Mouse (Mus musculus): ENCODE measurements around the gene Ehd1.

Ehd1 gene

DNA sequence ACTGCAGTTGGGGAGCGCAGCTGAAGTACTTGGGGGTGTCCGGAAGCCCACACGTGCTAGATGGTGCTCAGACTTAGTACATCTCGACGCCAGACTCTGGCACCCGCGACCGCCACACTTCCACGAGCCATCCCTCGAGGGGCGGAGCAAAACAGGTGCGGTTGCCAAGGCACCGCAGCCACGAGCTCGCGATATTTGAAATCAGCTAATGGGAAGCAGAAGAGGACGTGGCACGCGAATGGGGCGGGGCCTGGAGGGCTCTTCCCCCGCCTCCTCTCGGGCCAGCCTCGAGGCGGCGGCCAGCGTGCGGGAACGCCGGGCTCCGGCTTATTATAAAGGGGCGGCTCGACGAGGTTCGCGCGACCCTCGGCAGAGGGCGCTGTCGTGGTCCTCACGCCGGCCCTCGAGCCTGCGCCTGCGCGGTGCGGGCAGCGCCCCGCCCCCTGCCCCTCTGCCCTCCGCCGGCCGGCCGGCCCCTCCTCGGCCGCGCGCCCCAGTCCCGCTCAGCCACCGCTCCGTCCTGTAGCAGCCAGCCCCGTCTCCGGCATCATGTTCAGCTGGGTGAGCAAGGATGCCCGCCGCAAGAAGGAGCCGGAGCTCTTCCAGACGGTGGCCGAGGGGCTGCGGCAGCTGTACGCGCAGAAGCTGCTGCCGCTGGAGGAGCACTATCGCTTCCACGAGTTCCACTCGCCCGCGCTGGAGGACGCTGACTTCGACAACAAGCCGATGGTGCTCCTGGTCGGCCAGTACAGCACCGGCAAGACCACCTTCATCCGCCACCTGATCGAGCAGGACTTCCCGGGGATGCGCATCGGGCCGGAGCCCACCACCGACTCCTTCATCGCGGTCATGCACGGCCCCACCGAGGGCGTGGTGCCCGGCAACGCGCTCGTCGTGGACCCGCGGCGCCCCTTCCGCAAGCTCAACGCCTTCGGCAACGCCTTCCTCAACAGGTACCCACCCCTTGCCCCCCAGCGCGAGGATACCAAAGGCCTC is at the start of gene Ehd1:
Ehd1 (plus strand) TSS at position 300 of the 996 bp plus-strand sequence.
- DNase-seq (ENCODE audit: low read depth, low spot score), result peak; percentile 98

DNA sequence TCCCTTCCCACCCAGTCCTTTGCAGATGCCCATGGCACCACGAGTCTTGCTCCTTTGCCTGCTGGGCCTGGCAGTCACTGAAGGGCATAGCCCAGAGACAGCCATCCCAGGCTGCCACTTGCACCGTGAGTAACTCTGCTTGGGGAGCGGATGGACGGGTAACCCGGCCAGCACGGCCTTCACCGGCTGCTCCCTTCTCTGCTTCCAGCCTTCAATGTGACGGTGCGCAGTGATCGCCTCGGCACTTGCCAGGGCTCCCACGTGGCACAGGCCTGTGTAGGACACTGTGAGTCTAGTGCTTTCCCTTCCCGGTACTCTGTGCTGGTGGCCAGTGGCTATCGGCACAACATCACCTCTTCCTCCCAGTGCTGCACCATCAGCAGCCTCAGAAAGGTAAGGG is 49.8 kb upstream of the Ehd1 start:
- no peak for DNase-seq (ENCODE audit: low read depth, low spot score)

DNA sequence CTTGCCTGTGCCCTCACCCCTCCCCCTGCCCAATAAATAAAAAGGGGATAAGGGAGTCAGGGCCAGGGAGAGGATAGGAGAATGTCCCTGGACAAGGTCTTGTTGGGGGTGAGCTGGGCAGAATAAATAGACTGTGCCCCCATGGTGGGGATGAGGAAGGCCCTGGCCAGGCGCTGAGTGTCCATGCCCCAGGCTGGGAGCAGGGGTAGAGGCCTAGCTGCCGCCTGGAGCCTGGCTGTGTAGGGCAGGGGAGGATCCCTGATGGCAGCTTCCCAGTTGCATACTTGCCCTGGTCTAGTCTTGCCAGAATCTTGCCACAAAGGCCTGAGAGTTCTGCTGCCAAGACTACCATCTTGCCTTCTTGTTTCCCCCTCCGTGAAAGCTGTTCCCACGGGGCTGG is 48.7 kb upstream of the Ehd1 start:
- DNase-seq (ENCODE audit: low read depth, low spot score), result no peak

DNA sequence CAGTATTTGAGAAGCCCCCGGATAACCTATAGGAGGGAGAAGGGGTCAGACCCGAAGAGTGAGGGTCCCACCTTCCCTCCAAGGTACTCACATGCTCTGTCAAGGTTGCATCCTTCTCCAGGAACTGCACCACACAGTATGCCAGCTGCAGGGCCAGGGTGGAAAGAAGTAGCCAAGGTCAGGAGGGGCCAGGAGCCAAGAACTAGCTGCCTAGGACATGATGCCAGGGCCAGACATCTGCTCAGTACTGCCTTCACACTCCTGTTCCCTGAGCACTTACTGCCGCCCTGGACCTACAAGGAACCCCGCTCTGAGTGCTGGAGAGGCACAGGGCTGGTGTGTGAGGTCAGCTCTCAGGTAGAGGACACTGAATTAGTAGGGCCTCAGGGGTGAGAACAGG is 46.1 kb upstream of the Ehd1 start:
- no peak for DNase-seq (ENCODE audit: low read depth, low spot score)

DNA sequence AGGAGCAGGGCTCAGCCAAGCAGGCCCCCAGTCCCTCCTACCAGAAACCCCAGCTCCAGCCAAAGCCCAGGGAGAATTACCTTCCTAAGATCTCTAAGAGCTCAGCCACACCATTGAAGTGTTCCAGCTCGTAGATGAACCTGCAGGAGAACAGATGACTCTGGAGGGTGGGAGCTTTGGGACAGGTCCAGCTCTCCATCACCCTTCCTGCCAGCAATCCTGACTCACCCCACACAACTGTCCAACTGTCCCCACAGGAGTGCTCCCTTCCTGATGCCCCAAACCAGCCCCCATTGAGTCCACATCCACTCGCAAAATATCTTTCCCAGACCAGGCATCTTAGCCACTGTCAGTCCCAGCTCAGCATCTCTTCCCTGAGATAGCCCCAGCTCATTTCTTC is 45.5 kb upstream of the Ehd1 start:
- no peak for DNase-seq (ENCODE audit: low read depth, low spot score)

DNA sequence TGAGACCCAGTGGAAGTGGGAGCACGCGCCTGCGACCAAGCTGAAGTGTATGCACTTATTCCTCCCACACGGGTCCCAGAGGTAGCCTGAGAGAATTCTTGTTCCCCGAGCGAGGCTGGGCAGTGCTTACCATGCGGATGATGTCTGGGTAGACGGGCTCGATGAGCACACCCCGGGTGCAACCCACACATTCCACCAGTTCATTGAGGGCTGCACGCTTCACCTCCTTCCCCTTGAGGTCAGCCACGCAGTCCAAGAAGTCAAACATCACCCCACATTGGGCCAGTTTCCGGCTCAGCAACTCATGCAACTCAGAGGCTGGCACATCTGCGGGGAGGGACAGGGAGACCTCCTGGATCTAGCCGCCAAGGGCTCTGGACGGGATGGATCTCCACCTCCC is 42.9 kb upstream of the Ehd1 start:
- no peak for DNase-seq (ENCODE audit: low read depth, low spot score)

DNA sequence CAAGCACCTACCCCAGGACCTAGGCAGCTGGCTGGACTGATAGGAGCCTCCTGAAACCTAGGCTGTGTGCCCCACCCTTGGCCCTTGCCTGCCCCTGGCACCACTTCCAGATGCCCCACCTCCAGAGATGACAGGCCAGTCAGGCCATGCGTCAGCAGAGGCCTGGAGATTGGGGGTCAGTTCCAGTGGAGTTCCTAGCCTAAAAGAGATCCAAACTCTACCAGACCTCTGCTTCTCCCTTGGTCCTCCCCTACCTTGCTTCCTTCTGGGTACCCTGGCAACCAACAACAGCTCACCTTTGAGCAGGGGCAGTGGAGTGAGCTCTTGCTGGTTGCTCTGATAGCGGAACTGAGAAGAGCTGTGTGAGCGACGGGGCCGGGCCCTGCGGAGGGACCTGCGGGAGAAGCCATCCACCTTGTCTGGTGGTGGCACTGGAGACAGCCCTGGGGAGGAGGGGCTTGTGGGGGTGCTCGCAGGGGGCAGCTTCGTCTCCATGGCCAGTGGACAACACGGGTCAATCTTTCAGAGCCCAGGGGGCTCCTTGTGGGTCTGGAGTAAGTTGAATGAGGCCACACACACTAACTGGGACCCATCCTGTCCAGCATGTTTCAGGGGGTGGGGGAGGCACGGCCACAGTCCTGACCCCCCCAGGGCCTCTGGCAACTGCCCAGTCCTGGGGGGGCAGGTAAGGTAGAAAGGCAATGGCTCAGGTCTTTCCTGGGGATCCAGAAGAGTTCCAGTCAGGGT is 42.0 kb upstream of the Ehd1 start:
- DNase-seq (ENCODE audit: low read depth, low spot score), result no peak

DNA sequence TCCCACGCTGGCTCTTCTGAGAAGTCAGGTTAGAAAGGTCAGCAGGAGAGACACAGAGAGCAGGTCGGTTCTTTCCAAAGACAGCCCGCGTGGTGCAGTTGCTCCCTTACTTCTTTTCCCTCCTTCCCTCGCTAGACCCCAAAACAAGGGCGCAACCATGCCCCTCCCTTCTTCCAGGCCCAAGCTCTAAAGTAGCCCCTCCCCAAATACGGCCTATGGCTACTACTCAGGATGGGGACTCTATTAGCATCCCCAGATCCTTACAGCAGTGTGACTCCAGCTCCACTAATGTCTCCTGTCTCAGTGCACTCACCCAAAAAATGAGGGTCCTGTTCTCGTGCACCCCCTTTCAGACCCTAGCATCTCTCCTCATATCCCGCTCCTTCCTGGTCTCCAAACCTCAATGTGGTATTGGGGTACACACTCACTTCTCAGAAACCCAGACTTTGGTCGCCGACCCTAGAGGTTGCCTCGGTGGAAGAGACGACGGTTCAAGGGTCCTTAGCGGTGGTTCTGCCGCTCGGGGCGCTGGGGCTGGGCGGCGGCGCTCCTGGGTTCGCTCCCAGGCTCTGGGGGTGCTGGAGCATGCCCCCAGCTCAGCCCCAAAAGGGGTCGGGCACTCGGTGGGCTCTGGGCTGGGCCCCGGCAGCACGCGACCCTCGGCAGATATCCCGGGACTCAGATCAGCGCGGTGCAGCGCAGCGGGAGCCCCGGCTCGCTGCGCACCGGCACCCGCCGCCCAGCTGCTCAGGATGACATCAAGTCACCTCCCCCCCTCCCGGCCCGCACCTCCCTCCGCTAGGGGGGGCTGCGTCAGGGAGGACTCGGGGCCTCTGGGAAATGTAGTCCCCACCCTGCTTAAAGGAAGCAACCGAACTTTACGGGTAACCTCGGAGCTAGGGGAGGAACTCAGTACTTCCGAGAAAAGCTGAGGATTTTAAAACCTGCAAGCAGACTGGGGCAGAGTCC is 41.2 kb upstream of the Ehd1 start, which contains the start of gene Ppp2r5b:
Ppp2r5b (minus strand) TSS at position 789 of the 969 bp plus-strand sequence.
- peak; percentile 95 for DNase-seq (ENCODE audit: low read depth, low spot score)

DNA sequence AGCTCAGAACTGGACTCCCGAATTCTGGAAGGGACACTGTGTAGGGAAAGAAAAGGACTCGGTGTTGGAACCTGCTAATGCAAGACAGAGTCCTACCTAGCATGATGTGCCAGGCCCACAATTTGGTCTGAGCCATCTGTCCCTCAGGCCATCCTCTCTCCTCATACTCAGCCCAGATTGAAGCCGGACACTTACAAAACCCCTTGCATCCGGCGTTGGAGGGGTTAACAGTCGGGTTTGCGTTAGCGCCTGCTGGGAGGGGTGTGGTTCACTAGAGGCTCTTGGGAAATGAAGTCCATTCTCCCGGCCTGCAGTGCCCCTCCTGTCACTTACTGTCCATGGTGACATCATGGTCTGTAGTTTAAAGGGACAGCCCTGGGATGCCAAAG is 40.5 kb upstream of the Ehd1 start:
- DNase-seq (ENCODE audit: low read depth, low spot score), result peak; percentile 87

DNA sequence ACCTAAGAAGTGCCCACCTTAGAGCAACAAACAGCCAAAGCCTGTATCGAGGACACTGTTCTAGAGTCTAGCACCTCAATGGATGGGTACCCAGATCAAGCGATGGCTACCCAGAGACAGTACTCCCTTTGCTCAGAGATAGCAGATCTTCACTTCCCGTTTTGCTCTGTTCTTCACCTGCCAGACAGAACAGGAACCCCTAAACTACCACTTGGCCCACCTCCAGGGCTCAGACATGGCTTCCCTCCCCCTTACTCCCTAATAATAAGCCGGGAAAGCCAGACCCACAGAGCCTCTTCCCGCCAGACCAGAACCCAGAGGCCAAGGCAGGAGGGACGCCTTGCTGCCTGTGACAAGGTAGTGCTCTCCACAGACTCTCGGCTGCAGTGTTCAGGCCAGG is 39.7 kb upstream of the Ehd1 start:
- no peak for DNase-seq (ENCODE audit: low read depth, low spot score)

DNA sequence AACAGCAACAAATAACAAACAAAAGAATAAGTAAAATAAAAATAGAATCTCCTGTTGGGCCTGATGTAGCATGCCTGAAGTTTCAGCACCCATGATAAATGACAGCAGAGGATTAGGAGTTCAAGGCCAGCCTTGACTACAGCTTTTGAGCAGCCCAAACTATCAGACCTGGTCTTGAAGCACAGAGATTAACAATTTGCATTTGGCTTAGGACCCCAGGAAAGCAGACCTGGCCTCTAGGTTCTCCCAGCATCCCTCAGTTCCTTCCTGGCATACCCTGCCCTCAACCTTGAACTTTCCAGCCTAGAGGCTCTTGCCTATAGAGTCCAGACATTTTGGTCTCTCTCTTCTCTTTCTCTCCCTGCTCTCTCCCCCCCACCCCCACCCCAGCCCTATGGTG is 37.8 kb upstream of the Ehd1 start:
- no peak for DNase-seq (ENCODE audit: low read depth, low spot score)

DNA sequence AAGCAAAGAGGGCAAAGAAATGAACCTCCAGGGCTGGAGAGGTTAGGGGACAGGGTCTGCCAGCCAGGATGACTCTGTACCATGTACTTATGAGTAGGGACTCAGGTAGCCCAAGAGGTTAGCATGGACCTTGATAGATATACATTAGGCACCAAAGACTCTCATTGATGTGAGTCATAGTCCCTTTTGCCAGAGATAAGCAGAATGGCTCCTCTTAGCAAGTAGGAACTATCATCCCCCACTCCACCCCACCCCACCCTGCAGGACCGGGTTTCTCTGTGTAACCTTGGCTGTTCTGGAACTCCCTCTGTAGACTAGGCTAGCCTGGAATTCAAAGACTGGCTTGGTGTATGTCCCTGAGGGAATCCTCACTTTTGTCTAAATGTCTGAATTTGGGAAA is 36.4 kb upstream of the Ehd1 start:
- no peak for DNase-seq (ENCODE audit: low read depth, low spot score)

DNA sequence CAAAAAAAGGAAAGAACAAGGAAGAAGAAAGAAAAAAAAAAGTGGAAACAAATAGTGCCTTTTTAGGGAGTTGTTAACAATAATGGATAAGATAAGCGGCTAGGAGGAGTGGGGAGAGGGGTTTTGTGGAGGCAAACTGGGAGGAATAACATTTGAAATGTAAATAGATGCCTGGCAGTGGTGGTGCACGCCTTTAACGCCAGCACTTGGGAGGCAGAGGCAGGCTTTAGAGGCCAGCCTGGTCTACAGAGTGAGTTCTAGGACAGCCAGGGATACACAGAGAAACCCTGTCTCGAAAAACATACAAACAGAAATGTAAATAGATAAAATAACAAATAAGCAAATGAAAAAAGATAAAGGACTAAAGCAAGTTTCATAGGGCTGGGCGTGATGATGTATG is 35.8 kb upstream of the Ehd1 start:
- no peak for DNase-seq (ENCODE audit: low read depth, low spot score)

DNA sequence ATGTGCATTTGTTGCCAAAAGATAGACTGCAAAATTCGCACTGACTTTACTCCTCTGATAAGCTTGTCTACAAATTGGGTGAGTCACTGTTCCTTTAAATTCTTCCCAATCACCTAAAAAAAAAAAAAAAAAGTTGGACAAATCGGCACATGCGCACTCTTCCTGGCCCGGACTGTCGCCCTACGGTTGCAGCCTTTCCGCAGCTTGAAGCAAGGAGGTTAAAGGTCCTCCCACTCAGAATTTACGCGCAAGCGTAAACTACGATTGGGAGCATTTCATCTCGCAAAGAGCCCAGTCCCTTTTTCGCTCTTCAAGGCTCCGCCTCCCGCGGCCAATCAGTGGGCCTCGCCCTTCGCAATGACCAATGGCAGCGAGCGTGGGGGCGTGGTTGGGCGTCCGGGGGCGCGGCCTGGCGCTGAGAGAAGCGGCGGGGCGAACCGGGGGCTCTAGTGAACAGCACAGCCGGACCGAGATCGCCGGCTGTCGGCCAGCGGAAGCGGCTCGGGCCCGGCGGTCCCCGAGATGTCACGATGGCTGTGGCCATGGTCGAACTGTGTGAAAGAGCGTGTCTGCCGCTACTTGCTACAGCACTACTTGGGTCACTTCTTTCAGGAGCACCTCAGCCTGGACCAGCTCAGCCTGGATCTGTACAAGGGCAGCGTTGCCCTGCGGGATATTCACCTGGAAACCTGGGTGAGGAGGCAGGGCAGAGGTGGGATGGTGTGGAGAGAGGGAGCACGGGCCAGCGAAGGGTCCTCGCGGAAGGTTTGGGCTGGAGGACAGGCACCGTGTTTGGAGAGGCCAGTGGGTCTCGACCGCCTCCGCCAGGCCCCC is 35.0 kb upstream of the Ehd1 start, which contains the start of gene Atg2a:
Atg2a (plus strand) TSS at position 395 of the 834 bp plus-strand sequence.
- DNase-seq (ENCODE audit: low read depth, low spot score), result peak; percentile 98

DNA sequence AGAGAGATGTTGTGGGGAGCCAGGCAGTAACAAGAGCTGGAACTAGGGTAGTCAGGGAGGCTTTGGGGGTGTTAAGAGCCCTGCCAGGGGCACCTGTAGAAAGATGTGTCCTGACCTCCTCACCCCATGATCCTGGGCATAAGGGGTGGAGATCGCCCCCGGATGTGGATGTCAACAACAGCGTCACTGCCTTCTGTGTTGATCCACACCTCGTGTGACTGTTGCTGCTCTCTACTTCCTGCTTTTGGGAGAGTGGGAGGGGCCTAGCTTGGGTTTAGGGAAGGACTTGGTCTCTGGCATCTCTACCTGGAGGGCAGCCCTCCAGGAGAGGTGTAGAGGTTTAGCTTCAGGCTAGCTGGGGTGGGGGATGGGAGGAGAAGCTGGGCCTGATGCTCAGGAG is 34.2 kb upstream of the Ehd1 start:
- DNase-seq (ENCODE audit: low read depth, low spot score), result peak; percentile 86

DNA sequence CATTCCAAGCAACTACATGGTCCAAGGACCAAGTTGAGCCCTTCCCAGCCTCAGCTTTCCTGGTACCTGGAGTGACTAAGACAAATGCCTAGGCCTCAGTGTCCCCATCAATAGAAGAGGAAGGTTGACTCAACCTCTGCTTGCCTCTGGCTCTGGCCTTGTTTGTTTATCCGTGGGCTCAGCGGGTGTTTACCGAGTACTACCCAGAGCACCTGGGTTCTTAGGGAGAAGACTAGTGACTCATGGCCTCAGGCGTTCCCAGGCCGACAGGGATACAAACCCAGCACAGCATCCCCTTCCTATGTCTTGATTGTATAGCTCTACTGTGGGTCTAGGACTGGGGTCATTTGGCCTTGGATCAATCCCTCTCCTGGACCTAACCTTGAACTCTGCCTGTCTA is 33.3 kb upstream of the Ehd1 start:
- DNase-seq (ENCODE audit: low read depth, low spot score), result no peak

DNA sequence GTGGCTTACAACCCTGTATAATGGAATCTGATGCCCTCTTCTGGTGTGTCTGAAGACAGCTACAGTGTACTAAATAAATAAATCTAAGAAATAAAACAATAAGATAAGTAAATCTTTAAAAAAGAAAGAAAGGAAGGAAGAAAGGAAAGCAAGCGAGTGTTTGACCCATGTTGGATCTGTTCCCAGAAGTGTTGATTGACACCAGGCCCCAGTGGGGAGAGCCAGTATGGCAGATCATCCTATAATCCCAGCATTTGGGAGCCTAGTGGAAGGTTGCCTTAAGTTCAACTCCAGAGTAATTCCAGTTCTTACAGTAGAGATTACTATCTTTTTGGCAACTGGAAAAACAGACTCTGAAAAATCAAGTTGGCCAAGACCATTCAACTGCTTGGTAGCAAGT is 30.7 kb upstream of the Ehd1 start:
- DNase-seq (ENCODE audit: low read depth, low spot score), result no peak

DNA sequence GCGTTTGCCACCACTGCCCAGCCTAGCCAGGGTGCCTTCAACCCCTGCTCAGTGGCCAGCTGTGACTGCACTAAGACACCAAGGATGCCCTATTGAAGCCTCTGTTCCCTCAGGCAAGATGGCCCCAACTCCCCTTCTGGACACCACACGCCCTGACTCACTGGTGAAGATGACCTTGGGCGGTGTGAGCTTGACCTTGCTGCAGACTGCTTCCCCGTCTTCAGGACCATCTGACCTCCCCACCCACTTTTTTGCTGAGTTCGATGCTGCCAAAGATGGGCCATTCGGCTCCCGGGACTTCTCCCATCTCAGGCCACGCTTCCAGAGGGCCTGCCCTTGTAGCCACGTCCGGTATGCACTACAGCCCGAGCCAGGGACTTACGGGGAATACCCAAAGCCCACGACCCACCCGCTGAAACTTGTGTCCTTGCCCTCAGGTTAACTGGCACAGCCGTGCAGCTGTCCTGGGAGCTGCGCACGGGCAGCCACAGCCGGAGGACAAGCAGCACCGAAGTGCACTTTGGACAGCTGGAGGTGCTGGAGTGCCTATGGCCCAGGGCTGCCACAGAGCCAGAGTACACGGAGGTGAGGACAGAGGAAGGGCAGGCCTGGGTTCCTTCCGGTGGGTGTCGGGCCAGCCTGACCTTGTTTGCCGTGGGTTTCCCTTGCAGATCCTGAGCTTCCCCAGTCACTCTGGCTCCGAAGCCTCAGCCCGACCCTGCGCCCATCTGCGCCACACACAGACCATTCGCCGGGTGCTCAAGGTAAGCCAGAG is 28.8 kb upstream of the Ehd1 start:
- DNase-seq (ENCODE audit: low read depth, low spot score), result no peak

DNA sequence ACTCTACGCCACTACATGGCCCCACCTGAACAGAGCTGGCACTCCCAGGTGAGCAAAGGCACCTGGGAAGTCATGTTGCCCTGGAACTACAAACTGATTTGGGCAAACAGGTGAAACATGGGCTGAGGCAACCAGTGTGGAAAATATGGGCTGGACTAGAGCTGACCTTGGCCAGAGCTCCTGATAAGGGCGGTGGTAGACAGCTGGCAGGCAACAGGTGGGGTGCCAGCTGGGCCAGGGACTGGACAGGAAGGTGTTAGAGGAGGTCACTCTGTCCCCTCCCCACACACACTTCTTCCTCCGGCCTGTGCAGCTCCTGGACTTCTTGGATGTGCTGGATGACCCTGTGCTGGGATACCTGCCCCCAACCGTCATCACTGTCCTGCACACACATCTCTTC is 23.5 kb upstream of the Ehd1 start:
- DNase-seq (ENCODE audit: low read depth, low spot score), result no peak

DNA sequence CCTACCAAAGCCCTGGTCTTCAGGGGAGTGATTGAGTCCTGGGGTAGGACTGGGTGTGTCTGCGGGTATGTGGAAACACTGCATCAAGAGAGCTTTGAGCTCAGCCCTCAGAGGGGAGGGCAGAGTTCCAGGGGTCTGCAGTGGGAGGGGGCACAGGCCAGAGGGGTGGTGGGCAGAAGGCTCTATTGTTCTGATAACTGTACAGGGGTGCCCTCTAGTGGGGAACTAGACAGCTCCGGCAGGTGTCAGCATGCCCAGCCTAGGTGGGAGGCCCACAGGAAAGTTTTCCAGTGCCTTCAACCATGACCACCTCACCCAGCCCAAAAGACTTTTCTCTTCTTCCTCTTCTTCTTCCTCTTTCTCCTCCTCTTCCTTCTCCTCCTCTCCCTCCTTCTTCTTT is 16.1 kb upstream of the Ehd1 start:
- peak; percentile 68 for DNase-seq (ENCODE audit: low read depth, low spot score)
